Comparison of ENCODE assay signal across 9 mouse cellular contexts in the genomic region with DNA sequence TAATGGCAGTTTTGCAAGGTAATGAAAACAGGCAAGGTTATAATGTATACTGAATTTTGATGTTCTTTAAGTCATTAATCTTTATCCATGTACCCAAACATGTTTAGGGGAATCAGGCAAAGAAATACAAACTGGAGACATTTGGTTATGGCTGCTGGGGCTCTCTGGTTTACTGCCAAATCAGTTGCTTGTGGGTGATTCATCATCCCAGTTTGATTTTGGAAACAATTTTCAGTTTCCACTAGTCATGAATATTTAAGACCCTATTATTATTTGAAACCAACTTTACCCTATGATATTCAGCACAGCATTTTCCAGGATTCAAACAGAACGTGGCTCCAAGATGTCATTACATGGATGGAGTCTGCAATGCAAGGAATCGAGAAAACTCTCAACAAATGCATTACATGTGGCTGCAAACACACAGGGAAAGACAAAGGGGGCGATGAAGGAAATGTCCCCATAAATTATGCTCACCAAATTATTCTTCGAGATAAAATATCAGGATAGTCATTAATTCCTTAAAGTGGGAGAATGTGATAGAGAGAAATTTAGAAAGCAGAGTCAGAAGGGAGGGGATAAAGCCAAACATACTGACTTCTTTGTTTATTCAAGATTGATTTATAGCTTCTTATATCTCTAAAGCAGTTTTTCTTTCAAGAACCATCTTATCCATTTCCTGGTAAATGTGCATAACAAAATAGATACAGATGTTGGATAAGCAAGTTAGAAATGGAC. TPM values are rescaled to one million over a fixed set of nuclear protein-coding genes. Genes with fewer than 3 reads are reported as not detected.
DNase-seq lines count a peak whose midpoint lies in the region; ATAC-seq and TF ChIP-seq lines count a peak whose summit lies in the region.
"Had no signal": no experiment of that assay in that cellular context is flagged by ENCODE, and none has a peak within 500 bp of the region (broad histone marks: within the 10 kb centered on the region; RNA-seq: fewer than 3 reads in every experiment).

No protein-coding gene starts in this region.

- no peak overlapping the region for H3K4me2 ChIP-seq in kidney, embryonic 15.5 days
- no peak overlapping the region for H3K4me2 ChIP-seq in limb, embryonic 14.5 days (replicated peaks; ENCODE audit: low read depth, low read length, severe bottlenecking)
- no peak overlapping the region for H3K4me2 ChIP-seq in liver, embryonic 12.5 days

- peak; percentile 40 for ATAC-seq in kidney, embryonic 15.5 days (replicated peaks; ENCODE audit: low FRiP score)
- no peak for ATAC-seq in limb, embryonic 14.5 days (ENCODE audit: low FRiP score, low read depth)
- ATAC-seq in liver, embryonic 12.5 days = no peak
- ATAC-seq: Patski had no signal

- peaks cover 13% of the 10 kb centered on the region for H3K4me1 ChIP-seq in kidney, embryonic 15.5 days
- H3K4me1 ChIP-seq in cortical plate, adult 2 months (ENCODE audit: control insufficient read depth, insufficient read depth, low read length) = no peaks in the 10 kb centered on the region; the same call in 1 of the 2 replicates
- H3K4me1 ChIP-seq in limb, embryonic 14.5 days (ENCODE audit: control insufficient read depth, insufficient read depth, low read length) = peaks cover 14% of the 10 kb centered on the region
- no peaks in the 10 kb centered on the region for H3K4me1 ChIP-seq in liver, embryonic 12.5 days

- H3K4me3 ChIP-seq in kidney, embryonic 15.5 days (replicated peaks) = no peak overlapping the region
- H3K4me3 ChIP-seq in cortical plate, adult 2 months (ENCODE audit: insufficient read depth, low read length) = no peak overlapping the region
- no peak overlapping the region for H3K4me3 ChIP-seq in limb, embryonic 14.5 days (replicated peaks; ENCODE audit: low read length)
- H3K4me3 ChIP-seq in liver, embryonic 12.5 days = no peak overlapping the region

- no peak for TF ChIP-seq POLR2A in cortical plate, adult 2 months (IDR thresholded peaks at IDR 0.05; ENCODE audit: extremely low read depth, insufficient read depth, low read length)
- TF ChIP-seq POLR2A in limb, embryonic 14.5 days (IDR thresholded peaks at IDR 0.05; ENCODE audit: borderline replicate concordance, extremely low read depth, insufficient read depth, insufficient read length) = no peak

- DNase-seq in cerebellum, postnatal 10 days = peak; percentile 67 to 69
- DNase-seq in cerebellum, postnatal 4 days (ENCODE audit: low spot score in 2 of 2) = no peak
- DNase-seq in kidney, postnatal 36 days = no peak
- DNase-seq in limb, embryonic 14.5 days (ENCODE audit: low spot score) = no peak
- DNase-seq in liver = no peak

- H3K27ac ChIP-seq in kidney, embryonic 15.5 days = peak overlapping the region; percentile 75
- 0 out of 2 replicates have a peak overlapping the region, but pooled peaks have one; percentile 69 for H3K27ac ChIP-seq in cortical plate, adult 2 months (ENCODE audit: insufficient read depth, low read length)
- peak overlapping the region; percentile 14; the same call in 1 of the 2 replicates for H3K27ac ChIP-seq in limb, embryonic 14.5 days (replicated peaks; ENCODE audit: low read depth, low read length)
- H3K27ac ChIP-seq in liver, embryonic 12.5 days = no peak overlapping the region

- 30% methylated on average over 4 of the region's 4 CpGs for WGBS in kidney, embryonic 15.5 days
- WGBS in limb, embryonic 14.5 days = 54% methylated on average over 4 of the region's 4 CpGs
- WGBS in liver, embryonic 12.5 days (ENCODE audit: insufficient replicate concordance) = 57% methylated on average over 4 of the region's 4 CpGs

- no peaks in the 10 kb centered on the region for H3K27me3 ChIP-seq in kidney, embryonic 15.5 days
- no peaks in the 10 kb centered on the region for H3K27me3 ChIP-seq in limb, embryonic 14.5 days (ENCODE audit: control insufficient read depth, insufficient read depth, low read length)
- H3K27me3 ChIP-seq in liver, embryonic 12.5 days (replicated peaks) = no peaks in the 10 kb centered on the region

- no peaks in the 10 kb centered on the region for H3K9me3 ChIP-seq in kidney, embryonic 15.5 days (replicated peaks)
- H3K9me3 ChIP-seq in limb, embryonic 14.5 days (ENCODE audit: control insufficient read depth, low read length) = no peaks in the 10 kb centered on the region
- no peaks in the 10 kb centered on the region for H3K9me3 ChIP-seq in liver, embryonic 12.5 days (replicated peaks)

- no peaks in the 10 kb centered on the region for H3K36me3 ChIP-seq in kidney, embryonic 15.5 days
- no peaks in the 10 kb centered on the region for H3K36me3 ChIP-seq in limb, embryonic 14.5 days (ENCODE audit: control insufficient read depth, insufficient read depth, low read length)
- H3K36me3 ChIP-seq in liver, embryonic 12.5 days = no peaks in the 10 kb centered on the region

- TF ChIP-seq CTCF in cortical plate, adult 2 months (IDR thresholded peaks at IDR 0.05; ENCODE audit: extremely low read depth, insufficient read depth, low read length) = no peak

- H3K9ac ChIP-seq in kidney, embryonic 15.5 days = no peak overlapping the region
- H3K9ac ChIP-seq in limb, embryonic 14.5 days (ENCODE audit: low read depth, low read length, severe bottlenecking) = no peak overlapping the region
- no peak overlapping the region for H3K9ac ChIP-seq in liver, embryonic 12.5 days

RNA-seq across cellular contexts. Expression of a gene that starts 8.4 kb away (rescaled TPM):
- polyA plus RNA-seq in kidney, embryonic 15.5 days (2015; fragmentation: Nextera tagmentation; extraction: Ambion mirVana) = 362 and 367 TPM in 2 replicates
- polyA plus RNA-seq in cortical plate, adult 2 months (2012; rRNA removed) = 446 and 493 TPM in 2 replicates
- polyA plus RNA-seq in limb, embryonic 14.5 days (2012; rRNA removed) = 321 and 513 TPM in 2 replicates
- polyA plus RNA-seq in limb, embryonic 14.5 days (2014; fragmentation: Nextera tagmentation; extraction: Ambion mirVana) = 595 and 613 TPM in 2 replicates
- polyA plus RNA-seq in liver, embryonic 12.5 days (2016; fragmentation: Nextera tagmentation; extraction: Ambion mirVana) = 59.8 and 89.1 TPM in 2 replicates
- polyA plus RNA-seq: Patski had no signal

Comparison
In these comparisons a context has a peak if more than half of its experiments do, and no peak if none do; other contexts are left out.
1. DNase-seq: peak in cerebellum, postnatal 10 days (2 of 2); none in cerebellum, postnatal 4 days (0 of 2), kidney, postnatal 36 days (0 of 2), limb, embryonic 14.5 days (single experiment) and liver (single experiment).